Mouse (Mus musculus) embryonic facial prominence, embryonic 12.5 days (tissue): ENCODE measurements around the gene Ccdc9b. TPM values are rescaled to one million over a fixed set of nuclear protein-coding genes. Genes with fewer than 3 reads are reported as not detected.

ENCODE experiments used
- ATAC-seq: fragments of 200-750 bp; cut with Nextera tagmentation; 2 replicates; pipeline ENCODE4 v1.8.0; 2017; ENCODE audit not compliant: insufficient number of reproducible peaks, insufficient read depth, low FRiP score, low TSS enrichment
- H3K27ac ChIP-seq: fragments of 300-500 bp; sonication (generic); 2 replicates; pipeline ENCODE4 v1.5.1; 2016; ENCODE audit warnings: mild to moderate bottlenecking
- H3K27me3 ChIP-seq: fragments of 300-500 bp; sonication (generic); 2 replicates; pipeline ENCODE4 v1.6.1; 2016; ENCODE audit warnings: mild to moderate bottlenecking, moderate library complexity
- H3K36me3 ChIP-seq: fragments of 300-500 bp; sonication (generic); 2 replicates; pipeline ENCODE4 v1.6.1; 2016; ENCODE audit warnings: mild to moderate bottlenecking
- H3K4me1 ChIP-seq: fragments of 300-500 bp; sonication (generic); 2 replicates; pipeline ENCODE4 v1.6.1; 2016
- H3K4me2 ChIP-seq: fragments of 300-500 bp; sonication (generic); replicated peaks from 2 replicates; pipeline ENCODE4 v1.6.1; 2016; ENCODE audit warnings: mild to moderate bottlenecking, moderate library complexity
- H3K4me3 ChIP-seq: fragments of 300-500 bp; sonication (generic); 2 replicates; pipeline ENCODE4 v1.5.1; 2016; ENCODE audit warnings: mild to moderate bottlenecking
- H3K9ac ChIP-seq: fragments of 300-500 bp; sonication (generic); 2 replicates; pipeline ENCODE4 v1.6.1; 2016; ENCODE audit warnings: mild to moderate bottlenecking, moderate library complexity
- H3K9me3 ChIP-seq: fragments of 300-500 bp; sonication (generic); 2 replicates; pipeline ENCODE4 v1.6.1; 2016; ENCODE audit warnings: mild to moderate bottlenecking, moderate library complexity
- WGBS: fragments of 180-500 bp; shearing (Covaris S2); methylation state at CpG from one replicate; pipeline ENCODE4 v1.1.7; 2016; 5-methylcytosine and 5-hydroxymethylcytosine counted together
- polyA plus RNA-seq: library from polyadenylated mRNA; unstranded; fragments of >200 nt; fragmentation: Nextera tagmentation; extraction: Ambion mirVana; gene quantifications from 2 replicates; pipeline ENCODE4 v1.2.1, GENCODE M21; 2016

Ccdc9b gene
- polyA plus RNA-seq, result 1.3 and 1.5 TPM in 2 replicates

DNA sequence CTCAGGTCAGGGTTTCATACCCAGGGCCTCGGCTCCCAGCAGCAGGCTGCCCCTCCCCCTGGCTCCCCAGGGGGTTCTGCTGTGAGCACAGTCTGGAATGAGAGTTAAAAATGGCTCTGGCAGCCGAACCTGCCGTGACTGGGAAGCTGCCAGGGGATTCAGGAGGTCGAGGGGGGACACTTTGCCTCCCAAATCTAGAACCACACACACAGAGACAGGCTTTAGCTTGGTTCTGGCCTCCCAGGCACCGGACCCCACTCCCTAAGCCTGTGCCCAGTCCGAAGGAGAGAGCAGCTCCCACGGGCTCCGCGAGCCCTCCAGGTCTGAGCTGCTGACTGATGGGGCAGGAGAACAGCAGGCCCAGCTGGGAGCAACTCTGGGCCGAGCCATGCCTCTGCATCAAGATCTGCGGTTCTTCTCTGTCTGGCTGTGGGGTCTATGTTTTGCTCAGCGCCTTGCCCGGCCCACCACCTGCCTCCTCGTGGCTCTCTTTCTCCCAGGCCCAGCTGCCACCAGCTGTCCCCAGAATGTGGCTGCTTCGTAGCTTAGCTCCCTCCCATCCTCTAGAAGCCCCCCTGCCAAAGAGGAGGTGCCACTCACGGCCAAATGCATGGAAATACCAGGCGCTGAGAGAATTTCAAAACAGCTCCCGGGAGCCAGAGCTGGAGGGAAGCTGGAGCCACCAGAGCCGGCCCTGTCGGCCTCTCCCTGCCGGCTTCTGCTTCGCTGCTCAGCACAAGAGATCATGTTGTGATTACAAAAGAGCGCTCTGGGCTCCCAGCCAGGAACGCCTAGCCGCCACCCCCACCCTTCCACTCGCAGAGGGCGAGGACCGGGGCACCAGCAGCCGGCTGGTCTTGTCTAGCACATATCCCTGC lies at the start of gene Ccdc9b:
Ccdc9b (minus strand) TSS at position 756 of the 878 bp plus-strand sequence.
- WGBS, result 4% methylated on average over 29 of the region's 29 CpGs
- H3K9me3 ChIP-seq, result no peaks in the 10 kb centered on the region
- ATAC-seq, result peak; percentile 76
- H3K4me3 ChIP-seq, result peak within 1 kb of the TSS; percentile 24
- H3K36me3 ChIP-seq, result no peaks in the 10 kb centered on the region
- H3K27ac ChIP-seq, result peak within 1 kb of the TSS; percentile 93
- peaks cover 34% of the 10 kb centered on the region for H3K4me1 ChIP-seq
- peak within 1 kb of the TSS; percentile 50 for H3K4me2 ChIP-seq
- peaks cover 17% of the 10 kb centered on the region for H3K27me3 ChIP-seq
- H3K9ac ChIP-seq, result peak within 1 kb of the TSS; percentile 49

DNA sequence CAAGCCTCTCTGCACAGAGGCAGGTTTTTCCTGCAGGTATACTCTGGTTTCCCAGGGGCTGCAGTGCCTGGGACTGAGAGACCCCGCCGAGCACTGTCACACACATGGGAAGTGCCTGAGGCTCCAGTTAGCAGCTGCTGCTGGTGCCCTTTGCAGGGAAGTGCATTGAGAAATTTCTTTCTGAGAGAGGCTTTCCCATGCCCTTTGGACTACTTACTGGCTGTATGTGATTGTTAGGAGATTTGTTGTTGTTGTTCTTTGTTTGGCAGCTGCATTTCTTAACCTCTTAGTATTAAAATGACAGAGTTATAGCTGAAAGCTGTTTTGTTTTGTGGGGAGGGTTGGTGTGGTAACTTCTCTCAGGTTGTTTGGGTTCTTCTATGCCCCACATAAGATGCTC lies 48.4 kb upstream of the Ccdc9b start:
- Histone ChIP-seq H3K9ac (no peak overlapping the region), H3K4me3 (no peak overlapping the region), H3K9me3 (no peaks in the 10 kb centered on the region), H3K27ac (no peak overlapping the region), H3K27me3 (no peaks in the 10 kb centered on the region), H3K36me3 (no peaks in the 10 kb centered on the region), H3K4me1 (peaks cover 13% of the 10 kb centered on the region), H3K4me2 (no peak overlapping the region)
- no peak for ATAC-seq
- WGBS, result 10% methylated on average over 2 of the region's 2 CpGs

DNA sequence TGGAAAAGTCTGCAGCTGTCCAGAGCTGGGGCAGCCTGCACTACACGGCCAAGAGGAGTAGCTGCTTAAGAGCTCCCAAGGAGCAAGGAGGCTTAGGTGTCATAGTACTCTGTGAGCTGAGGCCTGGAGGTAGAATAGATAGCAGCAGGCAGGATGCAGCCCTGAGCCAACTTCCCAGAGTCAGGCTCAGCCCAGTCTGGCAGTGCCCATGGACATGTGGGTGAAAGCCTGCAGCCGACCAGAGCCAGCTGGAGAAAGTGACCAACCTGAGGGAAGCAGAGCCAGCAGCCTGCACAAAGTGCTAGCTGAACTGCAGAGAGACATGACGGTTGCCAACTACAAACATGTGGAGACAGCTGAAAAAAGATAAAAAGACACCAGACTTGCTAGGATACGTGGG lies 44.4 kb upstream of the Ccdc9b start:
- 61% methylated on average over 4 of the region's 4 CpGs for WGBS
- Histone ChIP-seq H3K4me3 (no peak overlapping the region), H3K36me3 (no peaks in the 10 kb centered on the region), H3K27me3 (no peaks in the 10 kb centered on the region), H3K27ac (no peak overlapping the region), H3K9me3 (no peaks in the 10 kb centered on the region), H3K4me1 (no peaks in the 10 kb centered on the region), H3K4me2 (no peak overlapping the region), H3K9ac (no peak overlapping the region)
- no peak for ATAC-seq

DNA sequence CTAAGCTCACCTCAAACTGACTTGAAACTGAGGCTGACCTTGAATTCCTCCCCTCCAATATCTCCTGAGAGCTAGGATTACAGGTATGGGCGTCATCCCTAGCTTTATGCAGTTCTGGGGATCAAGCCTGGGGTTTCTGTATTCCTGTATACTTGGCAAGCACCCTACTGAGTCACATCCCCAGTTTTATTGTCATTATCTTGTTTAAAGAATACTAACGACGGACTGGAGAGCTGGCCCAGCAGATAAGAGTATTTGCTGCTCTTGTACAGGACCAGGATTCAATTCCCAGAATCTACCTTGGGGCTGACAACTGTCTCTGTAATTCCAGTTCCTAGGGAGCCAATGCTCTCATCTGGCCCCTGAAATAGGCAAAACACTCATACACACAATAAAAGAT lies 43.3 kb upstream of the Ccdc9b start:
- Histone ChIP-seq H3K4me2 (no peak overlapping the region), H3K4me1 (no peaks in the 10 kb centered on the region), H3K27ac (no peak overlapping the region), H3K36me3 (no peaks in the 10 kb centered on the region), H3K9me3 (no peaks in the 10 kb centered on the region), H3K27me3 (no peaks in the 10 kb centered on the region), H3K4me3 (no peak overlapping the region), H3K9ac (no peak overlapping the region)
- 51% methylated on average over 3 of the region's 3 CpGs for WGBS
- ATAC-seq, result no peak

DNA sequence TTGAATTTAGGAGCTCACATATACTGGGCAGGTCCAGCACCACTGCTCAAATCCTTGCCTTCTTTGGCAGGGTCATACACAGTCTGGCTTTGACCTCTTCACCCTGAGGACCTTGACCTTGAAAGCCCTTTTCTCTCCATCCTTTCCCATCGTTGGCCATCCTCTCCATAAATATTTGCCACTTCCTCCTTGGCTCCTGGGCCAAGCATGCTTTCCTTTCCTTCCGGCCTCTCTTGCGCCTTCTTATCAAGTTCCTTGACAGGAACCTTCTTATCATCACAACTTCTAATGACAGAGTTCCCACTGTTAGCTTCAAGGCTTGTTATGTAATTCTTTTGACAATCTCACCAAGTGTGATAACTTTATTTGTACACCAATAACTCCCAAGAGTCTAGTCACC lies 42.7 kb upstream of the Ccdc9b start:
- no peak overlapping the region for H3K27ac ChIP-seq
- H3K36me3 ChIP-seq, result no peaks in the 10 kb centered on the region
- H3K27me3 ChIP-seq, result no peaks in the 10 kb centered on the region
- H3K4me1 ChIP-seq, result no peaks in the 10 kb centered on the region
- H3K9me3 ChIP-seq, result no peaks in the 10 kb centered on the region
- H3K4me2 ChIP-seq, result no peak overlapping the region
- no peak overlapping the region for H3K4me3 ChIP-seq
- no peak overlapping the region for H3K9ac ChIP-seq
- 71% methylated on average over 3 of the region's 3 CpGs for WGBS
- no peak for ATAC-seq

DNA sequence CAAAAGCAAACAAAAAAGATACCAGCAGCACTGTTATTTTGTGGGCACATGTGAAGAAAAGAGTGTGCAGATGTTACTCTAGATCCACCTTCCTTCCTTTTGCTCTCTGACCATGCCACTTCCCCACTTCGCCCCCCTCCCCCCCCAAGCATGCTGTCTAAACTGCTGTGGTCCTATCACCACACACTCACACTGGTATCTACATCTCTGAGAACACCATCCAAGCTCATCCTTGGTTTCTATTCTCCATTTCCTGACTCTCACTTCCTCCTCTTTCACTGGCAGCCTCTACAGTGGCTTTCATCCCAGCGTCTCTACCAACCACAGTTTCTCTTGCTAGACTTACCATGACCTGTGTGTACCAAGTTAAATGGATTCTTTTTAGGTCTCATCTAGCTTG lies 42.0 kb upstream of the Ccdc9b start:
- Histone ChIP-seq H3K9me3 (no peaks in the 10 kb centered on the region), H3K27me3 (no peaks in the 10 kb centered on the region), H3K4me2 (no peak overlapping the region), H3K27ac (no peak overlapping the region), H3K4me3 (no peak overlapping the region), H3K36me3 (no peaks in the 10 kb centered on the region), H3K4me1 (no peaks in the 10 kb centered on the region), H3K9ac (no peak overlapping the region)
- no peak for ATAC-seq
- 68% methylated on average over 2 of the region's 2 CpGs for WGBS

DNA sequence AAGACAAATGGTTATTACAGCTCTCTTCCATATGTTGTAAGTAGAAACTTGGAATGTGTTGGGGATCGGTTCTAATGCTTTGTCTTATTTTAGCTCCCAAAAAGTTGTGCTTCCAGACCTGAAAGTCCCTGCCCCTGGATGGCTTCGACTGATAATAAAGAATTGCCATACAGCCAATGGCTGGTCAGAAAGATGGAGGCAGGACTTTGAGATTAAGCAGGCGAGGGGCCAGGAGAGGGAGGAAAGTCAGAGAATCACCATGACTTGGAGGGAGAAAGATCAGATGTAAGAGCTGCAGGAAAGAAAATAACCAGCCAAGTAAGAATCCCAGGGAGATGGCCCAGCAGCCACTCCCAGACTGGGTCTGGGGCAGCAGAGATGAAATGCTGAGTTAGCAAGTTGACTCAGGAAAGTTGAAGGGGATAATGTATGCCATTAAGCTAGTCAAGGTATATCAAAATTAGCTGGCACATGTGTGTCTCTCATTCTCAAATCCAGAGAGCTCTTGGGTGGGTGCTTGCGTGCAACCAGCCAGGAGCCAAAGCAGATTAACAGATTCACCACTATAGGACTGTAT lies 40.2 kb upstream of the Ccdc9b start:
- WGBS, result 74% methylated on average over 4 of the region's 4 CpGs
- no peak for ATAC-seq

DNA sequence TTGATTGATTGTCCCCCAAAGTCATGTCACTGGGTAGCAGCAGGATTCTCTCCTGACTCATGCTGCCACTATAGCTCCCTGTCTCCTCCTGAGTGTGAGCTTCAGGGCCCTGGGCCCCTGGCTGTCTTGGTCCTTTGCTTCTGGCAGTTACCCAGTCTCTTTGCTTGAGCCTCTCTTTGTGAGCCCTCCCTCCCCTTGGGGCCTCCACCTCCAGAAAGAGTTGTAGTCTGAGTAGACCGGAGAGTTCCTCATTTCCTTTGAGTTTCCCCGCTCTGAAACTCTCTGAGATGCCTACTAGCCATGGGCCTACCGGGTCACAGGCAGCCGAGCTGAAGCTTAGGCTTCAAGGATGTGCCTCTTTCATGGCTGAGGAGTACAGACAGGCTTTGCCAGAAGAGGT lies 31.2 kb upstream of the Ccdc9b start:
- Histone ChIP-seq H3K9ac (no peak overlapping the region), H3K27ac (no peak overlapping the region), H3K9me3 (no peaks in the 10 kb centered on the region), H3K4me3 (no peak overlapping the region), H3K4me1 (peaks cover 11% of the 10 kb centered on the region; the same call in 1 of the 2 replicates), H3K4me2 (no peak overlapping the region), H3K27me3 (peaks cover 22% of the 10 kb centered on the region), H3K36me3 (no peaks in the 10 kb centered on the region)
- ATAC-seq, result no peak
- whole genome bisulfite sequencing, result 78% methylated on average over 4 of the region's 4 CpGs

More for the DNA sequence above, 40.2 kb upstream of the Ccdc9b start:
- Histone ChIP-seq H3K27ac (no peak overlapping the region), H3K36me3 (no peaks in the 10 kb centered on the region), H3K9ac (no peak overlapping the region), H3K27me3 (no peaks in the 10 kb centered on the region), H3K9me3 (no peaks in the 10 kb centered on the region), H3K4me1 (no peaks in the 10 kb centered on the region), H3K4me3 (no peak overlapping the region), H3K4me2 (no peak overlapping the region)

DNA sequence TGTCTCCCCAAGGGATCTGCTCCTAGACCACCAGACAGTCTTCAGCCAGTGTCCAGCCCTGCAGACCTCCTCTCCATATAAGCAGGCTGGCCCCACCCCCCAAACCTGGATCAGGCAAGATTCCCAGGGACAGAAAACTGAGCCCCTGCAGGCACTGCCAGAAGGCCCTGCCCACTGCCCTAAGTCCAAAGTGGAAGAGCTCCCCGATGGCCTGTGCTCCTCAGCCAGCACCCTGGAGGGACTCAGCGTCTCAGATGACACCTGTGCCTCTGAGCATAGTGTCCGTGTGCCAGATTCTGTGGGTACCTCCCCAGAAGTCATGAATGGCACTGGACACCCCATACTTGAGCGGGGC lies 29.8 kb upstream of the Ccdc9b start:
- no peak overlapping the region for H3K4me3 ChIP-seq
- H3K27ac ChIP-seq, result no peak overlapping the region
- no peak overlapping the region for H3K4me2 ChIP-seq
- no peak overlapping the region for H3K9ac ChIP-seq
- H3K4me1 ChIP-seq, result peaks cover 11% of the 10 kb centered on the region; the same call in 1 of the 2 replicates
- H3K27me3 ChIP-seq, result peaks cover 22% of the 10 kb centered on the region
- H3K36me3 ChIP-seq, result no peaks in the 10 kb centered on the region
- no peaks in the 10 kb centered on the region for H3K9me3 ChIP-seq
- ATAC-seq, result no peak
- WGBS, result 76% methylated on average over 4 of the region's 4 CpGs

DNA sequence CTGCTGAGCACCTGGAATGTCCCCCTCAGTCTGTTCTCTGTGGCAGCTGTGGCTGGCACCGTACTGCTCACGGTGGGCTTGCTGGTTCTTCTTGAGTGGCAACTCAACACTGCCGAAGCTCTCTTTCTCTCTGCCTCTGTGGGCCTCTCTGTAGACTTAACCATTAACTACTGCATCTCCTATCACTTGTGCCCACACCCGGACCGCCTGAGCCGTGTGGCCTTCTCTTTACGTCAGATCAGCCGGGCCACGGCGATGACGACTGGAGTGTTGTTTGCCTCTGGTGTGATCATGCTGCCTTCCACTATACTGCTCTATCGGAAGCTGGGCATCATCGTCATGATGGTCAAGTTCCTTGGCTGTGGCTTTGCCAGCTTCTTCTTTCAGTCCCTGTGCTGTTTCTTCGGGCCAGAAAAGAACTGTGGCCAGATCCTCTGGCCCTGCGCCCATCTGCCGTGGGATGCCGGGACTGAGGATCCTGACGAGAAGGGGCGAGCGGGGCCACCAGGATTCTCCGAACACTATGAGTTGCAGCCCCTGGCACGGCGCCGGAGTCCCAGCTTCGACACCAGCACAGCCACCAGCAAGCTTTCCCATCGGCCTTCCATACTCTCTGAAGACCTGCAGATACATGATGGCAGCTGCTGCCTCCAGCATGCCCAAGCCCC lies 29.3 kb upstream of the Ccdc9b start:
- no peak overlapping the region for H3K4me3 ChIP-seq
- no peak for ATAC-seq

DNA sequence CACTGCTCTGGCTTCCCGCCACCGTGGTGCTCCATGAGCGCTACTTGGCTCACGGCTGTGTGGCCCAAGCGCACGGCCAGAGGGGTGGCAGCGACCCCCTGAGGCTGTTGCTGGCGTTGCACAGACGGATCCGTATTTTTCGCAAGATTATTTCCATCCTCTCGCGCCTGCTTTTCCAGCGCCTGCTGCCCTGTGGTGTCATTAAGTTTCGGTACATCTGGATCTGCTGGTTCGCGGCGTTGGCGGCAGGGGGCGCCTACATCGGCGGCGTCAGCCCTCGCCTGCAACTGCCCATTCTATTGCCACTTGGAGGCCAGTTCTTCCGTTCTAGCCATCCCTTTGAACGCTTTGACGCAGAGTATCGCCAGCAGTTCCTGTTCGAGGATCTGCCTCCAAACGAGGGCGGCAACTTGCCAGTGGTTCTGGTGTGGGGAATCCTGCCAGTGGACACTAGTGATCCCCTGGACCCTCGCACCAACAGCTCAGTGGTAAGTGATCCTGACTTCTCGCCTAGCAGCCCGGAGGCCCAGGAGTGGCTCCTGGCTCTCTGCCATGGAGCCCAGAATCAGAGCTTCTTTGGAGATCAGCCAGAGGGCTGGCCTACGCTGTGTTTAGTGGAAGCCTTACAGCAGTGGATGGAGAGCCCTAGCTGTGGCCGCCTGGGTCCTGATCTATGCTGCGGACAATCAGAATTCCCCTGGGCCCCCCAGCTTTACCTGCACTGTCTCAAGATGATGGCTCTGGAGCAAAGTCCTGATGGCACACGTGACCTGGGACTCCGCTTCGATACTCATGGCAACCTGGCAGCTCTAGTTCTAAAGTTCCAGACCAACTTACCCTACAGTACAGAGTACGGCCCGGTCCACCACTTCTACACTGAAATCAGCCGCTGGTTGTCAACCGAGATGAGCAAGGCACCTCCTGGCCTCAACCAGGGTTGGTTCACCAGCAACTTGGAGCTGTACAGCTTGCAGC lies 28.4 kb upstream of the Ccdc9b start:
- H3K4me2 ChIP-seq, result peak overlapping the region; percentile 39
- peak overlapping the region; percentile 15; the same call in 1 of the 2 replicates for H3K4me3 ChIP-seq
- H3K9ac ChIP-seq, result no peak overlapping the region
- H3K9me3 ChIP-seq, result no peaks in the 10 kb centered on the region
- peaks cover 11% of the 10 kb centered on the region; the same call in 1 of the 2 replicates for H3K4me1 ChIP-seq
- 0 out of 2 replicates have a peak, but pooled peaks have one; percentile 43 for ATAC-seq
- H3K27ac ChIP-seq, result no peak overlapping the region
- H3K36me3 ChIP-seq, result no peaks in the 10 kb centered on the region
- peaks cover 22% of the 10 kb centered on the region for H3K27me3 ChIP-seq
- 23% methylated on average over 44 of the region's 44 CpGs for WGBS

More for the DNA sequence above, 29.3 kb upstream of the Ccdc9b start:
- H3K27ac ChIP-seq, result no peak overlapping the region
- H3K9ac ChIP-seq, result no peak overlapping the region
- no peaks in the 10 kb centered on the region for H3K36me3 ChIP-seq
- peaks cover 11% of the 10 kb centered on the region; the same call in 1 of the 2 replicates for H3K4me1 ChIP-seq
- H3K27me3 ChIP-seq, result peaks cover 22% of the 10 kb centered on the region
- no peak overlapping the region for H3K4me2 ChIP-seq
- 94% methylated on average over 26 of the region's 26 CpGs for WGBS
- H3K9me3 ChIP-seq, result no peaks in the 10 kb centered on the region
